Mouse (Mus musculus) lung, adult 2 months (tissue): ENCODE measurements around the gene Tut1.

ENCODE experiments used
- CTCF ChIP-seq: fragments of 200-500 bp; IDR thresholded peaks from 2 replicates; pipeline ENCODE4 v1.5.1; 2011; ENCODE audit warnings: mild to moderate bottlenecking, low read length, control low read depth; ENCODE audit not compliant: insufficient read depth
- POLR2A ChIP-seq: fragments of 200-500 bp; IDR thresholded peaks from 2 replicates; pipeline ENCODE4 v1.6.1; 2011; ENCODE audit warnings: low read depth, mild to moderate bottlenecking, control low read depth, low read length, borderline replicate concordance; ENCODE audit errors: extremely low read depth

DNA sequence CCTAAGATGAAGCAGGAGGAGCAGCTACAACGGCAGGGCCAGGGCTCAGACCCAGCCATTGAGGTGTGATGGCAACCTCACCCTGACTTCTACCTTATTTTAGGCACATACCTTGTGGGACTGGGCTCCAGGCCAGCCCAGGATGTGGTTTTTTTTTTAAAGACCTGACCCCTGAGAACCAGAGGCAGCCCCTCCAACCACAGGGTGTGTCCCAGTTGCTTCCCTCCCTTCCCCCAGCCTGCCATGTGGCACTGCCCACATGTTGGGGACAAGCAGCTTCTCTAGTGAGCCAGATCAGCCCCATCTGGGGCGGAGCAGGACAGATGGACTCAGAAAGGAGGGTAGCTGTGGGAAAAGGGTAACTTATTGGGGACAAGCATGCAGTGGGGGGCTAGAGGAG is 26.9 kb upstream of the Tut1 start:
- TF ChIP-seq POLR2A, result no peak
- no peak for TF ChIP-seq CTCF
